Mouse (Mus musculus) liver, embryonic 14.5 days (tissue): Measurements from ENCODE around the gene Flrt1. TPM values are rescaled to one million over a fixed set of nuclear protein-coding genes. Genes with fewer than 3 reads are reported as not detected.

Experiments used
- ATAC-seq: fragments of 200-750 bp; cut with Nextera tagmentation; 2 replicates; pipeline ENCODE4 v1.8.0; 2017; ENCODE audit warnings: moderate number of reproducible peaks, mild to moderate bottlenecking, moderate library complexity; ENCODE audit not compliant: insufficient read depth
- DNase-seq, 3 experiments: peaks; one replicate each; pipeline ENCODE4 v3.0.0-alpha.2; 2012 to 2013; ENCODE audit warnings: low read depth in 3 of 3, low spot score in 3 of 3
- H3K27ac ChIP-seq: fragments of 300-500 bp; sonication (generic); 2 replicates; pipeline ENCODE4 v1.5.1; 2014; ENCODE audit warnings: moderate library complexity, mild to moderate bottlenecking, control low read depth, inconsistent platforms
- H3K27me3 ChIP-seq: fragments of 300-500 bp; sonication (generic); 2 replicates; pipeline ENCODE4 v1.6.1; 2014; ENCODE audit warnings: mild to moderate bottlenecking, low read length, moderate library complexity; ENCODE audit not compliant: control insufficient read depth, insufficient read depth
- H3K36me3 ChIP-seq: fragments of 300-500 bp; sonication (generic); replicated peaks from 2 replicates; pipeline ENCODE4 v1.6.1; 2014; ENCODE audit warnings: low read depth; ENCODE audit not compliant: control insufficient read depth, insufficient read depth
- H3K4me1 ChIP-seq, 2 experiments: fragments of 200-500 bp in 1 of 2; fragments of 300-500 bp in 1 of 2; sonication (generic) in 1 of 2; replicated peaks; 2 replicates each; pipeline ENCODE4 v1.6.1; 2012 to 2014; ENCODE audit warnings: antibody characterized with exemption in 1 of 2, inconsistent platforms in 1 of 2, low read length in 1 of 2; ENCODE audit not compliant: control insufficient read depth in 2 of 2, insufficient read depth in 2 of 2
- H3K4me2 ChIP-seq: fragments of 300-500 bp; sonication (generic); 2 replicates; pipeline ENCODE4 v1.6.1; 2014; ENCODE audit warnings: low read depth, mild to moderate bottlenecking, control low read depth, moderate library complexity
- H3K4me3 ChIP-seq, 2 experiments: fragments of 200-500 bp in 1 of 2; fragments of 300-500 bp in 1 of 2; sonication (generic) in 1 of 2; 2 replicates each; pipeline ENCODE4 v1.5.1; 2012 to 2014; ENCODE audit warnings: low read depth in 2 of 2, low read length in 2 of 2, mild to moderate bottlenecking in 2 of 2, control low read depth in 1 of 2, inconsistent platforms in 1 of 2, moderate library complexity in 1 of 2; ENCODE audit not compliant: insufficient read depth in 1 of 2
- H3K9ac ChIP-seq: fragments of 300-500 bp; sonication (generic); replicated peaks from 2 replicates; pipeline ENCODE4 v1.6.1; 2014; ENCODE audit warnings: mild to moderate bottlenecking, control low read depth, moderate library complexity
- H3K9me3 ChIP-seq: fragments of 300-500 bp; sonication (generic); 2 replicates; pipeline ENCODE4 v1.6.1; 2016; ENCODE audit warnings: low read length, mixed read lengths; ENCODE audit not compliant: control insufficient read depth
- CTCF ChIP-seq: IDR thresholded peaks from 2 replicates; pipeline ENCODE4 v1.5.1; 2016; ENCODE audit warnings: antibody characterized with exemption, low read depth, control low read depth
- EP300 ChIP-seq: IDR thresholded peaks from 2 replicates; pipeline ENCODE4 v1.6.1; 2016; ENCODE audit warnings: antibody characterized with exemption, low read depth
- WGBS: fragments of 180-500 bp; shearing (Covaris S2); extraction: QIAGEN DNeasy Blood & Tissue Kit; methylation state at CpG from one replicate; pipeline ENCODE4 v1.1.7; 2014; ENCODE audit not compliant: insufficient replicate concordance; 5-methylcytosine and 5-hydroxymethylcytosine counted together
- polyA plus RNA-seq, 2 experiments: library from polyadenylated mRNA; depleted of rRNA in 1 of 2; stranded (reverse) in 1 of 2; unstranded in 1 of 2; fragments of >200 nt; fragmentation: Nextera tagmentation in 1 of 2; extraction: Ambion mirVana in 1 of 2; gene quantifications; 2 replicates each; pipeline versions ENCODE4 v1.2.1 to v1.2.3; 2012 to 2014

Gene Flrt1
- polyA plus RNA-seq, 2 experiments = 0.01 to 0.09 TPM

GRCm38 (mm10) chr19:7066828-7067342, 38.6 kb downstream of the Flrt1 start:
- H3K36me3 ChIP-seq = no peaks in the 10 kb centered on the region
- H3K27me3 ChIP-seq = peaks cover 19% of the 10 kb centered on the region
- DNase-seq = no peak
- ATAC-seq = peak; percentile 50; the same call in 1 of the 2 replicates
- TF ChIP-seq CTCF (no peak), EP300 (no peak)
- no peak overlapping the region for H3K9ac ChIP-seq
- H3K4me3 ChIP-seq = no peak overlapping the region
- H3K27ac ChIP-seq = peak overlapping the region; percentile 34
- H3K4me1 ChIP-seq = peaks cover 11 to 16% of the 10 kb centered on the region in 2 experiments
- H3K9me3 ChIP-seq = no peaks in the 10 kb centered on the region
- peak overlapping the region; percentile 59 for H3K4me2 ChIP-seq
- WGBS = 18% methylated on average over 8 of the region's 8 CpGs

GRCm38 (mm10) chr19:7066034-7066827, 39.3 kb downstream of the Flrt1 start:
- Histone ChIP-seq H3K4me2 (no peak overlapping the region; the same call in 1 of the 2 replicates), H3K9me3 (no peaks in the 10 kb centered on the region), H3K27ac (no peak overlapping the region), H3K9ac (no peak overlapping the region), H3K4me3 (no peak overlapping the region), H3K4me1 (peaks cover 11 to 16% of the 10 kb centered on the region in 2 experiments), H3K27me3 (peaks cover 19% of the 10 kb centered on the region), H3K36me3 (no peaks in the 10 kb centered on the region)
- WGBS = 36% methylated on average over 15 of the region's 15 CpGs
- no peak for TF ChIP-seq CTCF
- TF ChIP-seq EP300 = no peak
- ATAC-seq (no peak), DNase-seq (no peak)

DNA sequence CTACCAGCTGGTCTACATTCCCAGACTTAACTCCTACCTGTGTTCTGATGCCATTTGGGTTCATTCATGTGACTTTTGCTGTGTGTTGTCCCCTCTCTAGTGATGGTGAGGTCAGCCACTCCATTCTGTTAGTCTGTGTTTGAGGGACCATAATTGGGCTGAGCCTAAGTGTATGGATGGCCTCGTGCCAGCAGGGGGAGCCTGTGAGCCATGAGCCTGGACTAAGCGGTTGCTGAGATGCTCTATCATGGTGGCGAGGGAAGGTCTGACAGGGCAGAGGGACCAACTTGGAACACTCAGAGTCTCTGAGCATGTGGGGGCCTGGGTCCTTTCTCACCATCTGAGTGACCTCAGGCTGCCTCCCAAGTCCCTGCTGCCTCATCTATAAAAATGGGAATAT, 41.0 kb downstream of the Flrt1 start:
- H3K4me3 ChIP-seq = no peak overlapping the region
- H3K4me1 ChIP-seq = peaks cover 11 to 16% of the 10 kb centered on the region in 2 experiments
- H3K36me3 ChIP-seq = no peaks in the 10 kb centered on the region
- peaks cover 5% of the 10 kb centered on the region for H3K27me3 ChIP-seq
- no peaks in the 10 kb centered on the region for H3K9me3 ChIP-seq
- DNase-seq (peak; percentile 50 to 58 (median 56)), ATAC-seq (peak; percentile 38; the same call in 1 of the 2 replicates)
- 2% methylated on average over 3 of the region's 3 CpGs for WGBS
- no peak overlapping the region for H3K27ac ChIP-seq
- TF ChIP-seq CTCF (peak; percentile 100), EP300 (no peak)
- no peak overlapping the region for H3K9ac ChIP-seq
- H3K4me2 ChIP-seq = no peak overlapping the region

DNA sequence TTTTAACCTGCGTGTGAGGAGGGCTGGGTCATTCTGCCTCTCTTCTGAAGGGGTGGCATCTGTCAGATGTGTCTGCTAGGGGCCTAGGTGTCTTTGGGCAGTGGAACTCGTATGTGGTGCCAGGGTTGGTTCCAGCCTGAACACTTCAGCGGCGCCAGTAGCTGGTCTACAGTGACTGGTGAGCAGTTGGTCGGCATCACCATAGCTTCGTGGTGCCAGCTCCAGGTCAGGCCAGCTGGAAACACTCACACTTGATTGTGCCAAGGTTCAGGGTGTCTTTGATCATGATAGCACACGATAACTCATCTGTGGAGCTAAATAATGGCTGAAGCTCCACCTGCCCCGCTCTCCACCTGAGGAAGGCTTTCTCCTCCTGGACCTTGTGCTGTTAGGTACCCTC, 42.6 kb downstream of the Flrt1 start:
- Histone ChIP-seq H3K9ac (no peak overlapping the region), H3K27me3 (no peaks in the 10 kb centered on the region), H3K9me3 (no peaks in the 10 kb centered on the region), H3K4me3 (no peak overlapping the region), H3K27ac (no peak overlapping the region), H3K4me2 (no peak overlapping the region), H3K36me3 (no peaks in the 10 kb centered on the region), H3K4me1 (peaks cover 10 to 15% of the 10 kb centered on the region in 2 experiments)
- 74% methylated on average over 8 of the region's 8 CpGs for WGBS
- TF ChIP-seq CTCF (no peak), EP300 (no peak)
- DNase-seq = no peak
- ATAC-seq = no peak

DNA sequence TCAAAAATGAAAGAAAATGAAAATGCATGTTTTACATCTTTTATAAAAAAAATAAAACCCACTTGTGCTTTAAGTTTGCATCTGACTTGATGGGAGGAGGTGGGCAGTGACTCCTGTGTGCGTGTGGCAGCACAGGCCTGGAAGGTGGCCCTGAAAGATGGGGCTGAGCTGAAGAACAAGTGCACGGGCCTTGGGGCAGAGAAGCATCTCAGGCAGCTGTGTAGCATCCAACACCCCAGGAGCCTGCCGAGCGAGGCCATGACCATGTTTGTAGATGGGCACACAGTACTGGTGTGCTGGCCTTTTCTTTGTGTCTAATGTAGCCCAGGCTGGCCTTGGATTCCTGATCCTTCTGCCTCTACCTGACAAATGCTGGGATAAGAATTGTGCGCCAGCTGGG, 43.4 kb downstream of the Flrt1 start:
- Histone ChIP-seq H3K36me3 (no peaks in the 10 kb centered on the region), H3K9me3 (no peaks in the 10 kb centered on the region), H3K27me3 (no peaks in the 10 kb centered on the region), H3K4me3 (no peak overlapping the region), H3K4me2 (no peak overlapping the region), H3K9ac (no peak overlapping the region), H3K4me1 (peaks cover 8 to 12% of the 10 kb centered on the region in 2 experiments; a peak in 3 of 4 replicates), H3K27ac (no peak overlapping the region)
- WGBS = 68% methylated on average over 5 of the region's 5 CpGs
- ATAC-seq (no peak), DNase-seq (no peak)
- TF ChIP-seq EP300 (no peak), CTCF (no peak)
